Mouse (Mus musculus): ENCODE results near the gene Mtch1.

- TF ChIP-seq USF1 (IDR thresholded peaks at IDR 0.05; ENCODE audit: low read depth, low read length): no peak
- no peak for TF ChIP-seq MAFK (IDR thresholded peaks at IDR 0.05; ENCODE audit: borderline replicate concordance, low read depth, low read length)
- no peak for TF ChIP-seq TBP (IDR thresholded peaks at IDR 0.05; ENCODE audit: low read depth, low read length)
- no peak for TF ChIP-seq NELFE (IDR thresholded peaks at IDR 0.05; ENCODE audit: low read depth, low read length)
- TF ChIP-seq POLR2A (IDR thresholded peaks at IDR 0.05; ENCODE audit: control insufficient read depth in 1 of 2, insufficient read depth in 1 of 2, low read depth in 1 of 2, low read length in 2 of 2, poor library complexity in 1 of 2): no peak
- TF ChIP-seq BHLHE40 (IDR thresholded peaks at IDR 0.05; ENCODE audit: borderline replicate concordance, low read depth, low read length): no peak
Observed at GRCm38 (mm10) chr17:29348996-29349395, 1.3 kb upstream of the Mtch1 start.
